Mouse (Mus musculus) kidney, adult 8-10 months (tissue): ENCODE data around the gene Rnf220.

Experiments
- DNase-seq, 2 experiments: peaks; one replicate each; pipeline ENCODE4 v3.0.0; 2022

Gene Rnf220

GRCm38 (mm10) chr4:117496482-117497165 lies at the start of gene Rnf220:
Gene Rnf220, minus strand, starts transcription at chr4:117497052.
- DNase-seq, result no peak

- no peak for DNase-seq
Observed at GRCm38 (mm10) chr4:117546616-117547015, 49.8 kb upstream of the Rnf220 start.

DNA sequence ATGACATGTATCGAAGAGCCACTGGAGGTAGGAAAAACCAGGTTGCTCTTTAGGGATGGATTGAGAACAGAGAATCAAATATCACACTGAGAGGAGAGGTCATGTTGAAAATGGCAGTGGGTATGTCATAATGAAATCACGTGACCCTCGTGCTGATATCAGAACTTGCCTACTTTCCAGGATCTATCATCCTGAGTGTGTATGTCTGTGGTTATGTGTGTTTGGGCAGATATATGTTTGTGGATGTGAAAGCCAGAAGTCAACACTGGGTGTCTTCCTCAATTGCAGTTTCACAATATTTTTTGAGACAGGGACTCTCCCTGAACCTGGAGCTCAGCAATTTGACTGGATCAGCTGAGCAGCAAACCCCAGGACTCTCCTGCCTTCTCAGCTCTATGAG lies 48.6 kb upstream of the Rnf220 start:
- DNase-seq, result no peak

GRCm38 (mm10) chr4:117540571-117540970 lies 43.7 kb upstream of the Rnf220 start:
- peak; percentile 49 to 63 for DNase-seq

GRCm38 (mm10) chr4:117539329-117539980 lies 42.6 kb upstream of the Rnf220 start:
- DNase-seq, result no peak

DNA sequence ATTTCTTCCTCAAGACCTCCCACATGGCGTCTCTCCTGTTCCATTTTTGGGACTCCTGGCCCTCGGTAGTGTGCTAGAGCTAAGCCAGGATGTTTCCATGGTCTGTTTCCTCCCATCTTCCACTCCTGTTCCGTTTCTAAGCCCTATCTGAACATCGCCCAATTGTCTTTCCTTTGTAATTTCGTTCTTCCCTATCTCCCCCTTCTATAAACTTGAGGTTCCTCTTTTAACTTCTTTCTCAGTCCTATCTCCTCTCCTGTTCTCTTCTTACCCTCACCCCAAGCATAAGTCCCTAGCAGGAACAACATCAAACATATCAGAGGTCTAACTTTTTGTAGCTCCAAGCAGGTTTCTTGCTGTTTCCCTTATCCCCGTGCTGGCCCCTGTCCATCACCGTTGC lies 40.1 kb upstream of the Rnf220 start:
- no peak for DNase-seq

DNA sequence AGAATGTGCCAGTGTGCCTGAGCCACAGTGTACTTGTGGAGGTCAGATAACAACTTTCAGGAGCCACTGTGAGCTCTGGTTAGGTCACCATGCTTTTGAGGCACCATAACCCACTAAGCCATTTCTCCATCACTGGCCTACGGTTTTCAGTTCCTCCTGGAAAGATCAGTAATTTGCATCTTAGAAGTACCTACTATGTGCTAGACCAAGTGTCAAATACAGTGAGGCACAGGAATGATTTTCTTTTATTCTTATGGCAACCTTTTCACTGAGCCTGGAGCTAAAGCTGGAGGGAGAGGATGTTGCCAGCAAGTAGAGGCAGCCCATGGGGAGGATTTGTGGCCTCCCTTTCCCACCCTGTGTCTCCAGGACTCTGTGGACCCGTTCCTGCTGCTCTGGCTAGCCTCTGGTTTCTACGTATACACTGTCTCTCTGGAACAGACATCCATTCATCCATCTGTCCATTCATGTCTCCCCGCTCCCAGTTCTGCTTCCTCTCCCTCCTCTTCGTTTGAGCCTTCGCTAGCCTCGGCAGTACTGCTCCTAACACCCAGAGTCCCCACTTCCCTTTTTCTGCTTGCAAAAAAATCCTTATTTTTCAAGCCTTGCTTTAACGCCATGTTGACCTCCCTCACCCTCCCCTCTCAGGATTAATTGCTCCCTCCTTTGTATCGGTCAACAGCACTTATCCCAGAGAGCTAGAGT lies 38.8 kb upstream of the Rnf220 start:
- DNase-seq, result no peak

- no peak for DNase-seq
Observed at GRCm38 (mm10) chr4:117529843-117530242, 33.0 kb upstream of the Rnf220 start.

GRCm38 (mm10) chr4:117527952-117528351 lies 31.1 kb upstream of the Rnf220 start:
- peak in 1 of 2 experiments; percentile 59 for DNase-seq

DNA sequence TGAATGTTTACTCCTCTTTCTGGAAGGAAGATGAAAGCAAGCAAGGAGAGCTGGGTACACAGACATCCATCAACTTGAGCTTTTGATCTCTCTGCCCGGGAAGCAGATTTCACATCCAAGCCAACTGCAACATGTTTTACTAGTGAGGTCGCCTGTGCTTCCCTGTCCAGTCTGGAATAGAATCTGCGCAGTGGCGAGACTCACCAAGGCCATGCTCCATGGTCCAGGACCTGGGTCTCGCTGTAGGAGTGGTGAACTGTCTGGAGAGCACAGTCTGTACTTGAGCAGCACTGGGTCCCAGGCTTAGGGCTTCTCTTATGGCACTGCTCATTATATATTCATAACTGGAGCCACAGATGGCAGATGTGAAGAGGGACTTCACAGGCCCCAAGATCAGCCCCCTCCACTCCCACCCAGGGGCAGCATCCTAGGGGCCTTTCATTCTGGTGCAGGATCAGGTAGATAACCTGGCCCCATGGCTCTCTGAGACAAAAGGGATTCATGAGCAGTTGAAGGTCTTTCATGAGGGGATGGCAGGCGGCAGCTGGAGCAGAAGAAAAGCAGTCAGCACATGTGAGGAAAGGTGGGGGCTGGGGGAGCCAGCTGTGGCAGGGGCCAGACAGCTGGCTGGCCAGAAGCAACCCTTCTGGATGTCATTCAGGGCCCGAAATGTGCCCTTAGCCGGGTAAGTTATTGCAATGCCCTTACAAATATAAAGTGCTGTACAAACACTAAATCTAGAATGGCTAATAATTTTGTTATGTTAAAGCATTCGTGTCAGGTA lies 30.5 kb upstream of the Rnf220 start:
- no peak for DNase-seq

GRCm38 (mm10) chr4:117525990-117526389 lies 29.1 kb upstream of the Rnf220 start:
- DNase-seq, result no peak

- no peak for DNase-seq
Observed at GRCm38 (mm10) chr4:117521350-117521749, 24.5 kb upstream of the Rnf220 start.

- no peak for DNase-seq
Observed at GRCm38 (mm10) chr4:117518246-117518645, 21.4 kb upstream of the Rnf220 start.

- DNase-seq, result no peak
Observed at GRCm38 (mm10) chr4:117499043-117499442, 2.2 kb upstream of the Rnf220 start.

- DNase-seq, result no peak
Observed at GRCm38 (mm10) chr4:117495869-117496401, 917 bp downstream of the Rnf220 start.

- no peak for DNase-seq
Observed at GRCm38 (mm10) chr4:117494911-117495501, 1.8 kb downstream of the Rnf220 start.

DNA sequence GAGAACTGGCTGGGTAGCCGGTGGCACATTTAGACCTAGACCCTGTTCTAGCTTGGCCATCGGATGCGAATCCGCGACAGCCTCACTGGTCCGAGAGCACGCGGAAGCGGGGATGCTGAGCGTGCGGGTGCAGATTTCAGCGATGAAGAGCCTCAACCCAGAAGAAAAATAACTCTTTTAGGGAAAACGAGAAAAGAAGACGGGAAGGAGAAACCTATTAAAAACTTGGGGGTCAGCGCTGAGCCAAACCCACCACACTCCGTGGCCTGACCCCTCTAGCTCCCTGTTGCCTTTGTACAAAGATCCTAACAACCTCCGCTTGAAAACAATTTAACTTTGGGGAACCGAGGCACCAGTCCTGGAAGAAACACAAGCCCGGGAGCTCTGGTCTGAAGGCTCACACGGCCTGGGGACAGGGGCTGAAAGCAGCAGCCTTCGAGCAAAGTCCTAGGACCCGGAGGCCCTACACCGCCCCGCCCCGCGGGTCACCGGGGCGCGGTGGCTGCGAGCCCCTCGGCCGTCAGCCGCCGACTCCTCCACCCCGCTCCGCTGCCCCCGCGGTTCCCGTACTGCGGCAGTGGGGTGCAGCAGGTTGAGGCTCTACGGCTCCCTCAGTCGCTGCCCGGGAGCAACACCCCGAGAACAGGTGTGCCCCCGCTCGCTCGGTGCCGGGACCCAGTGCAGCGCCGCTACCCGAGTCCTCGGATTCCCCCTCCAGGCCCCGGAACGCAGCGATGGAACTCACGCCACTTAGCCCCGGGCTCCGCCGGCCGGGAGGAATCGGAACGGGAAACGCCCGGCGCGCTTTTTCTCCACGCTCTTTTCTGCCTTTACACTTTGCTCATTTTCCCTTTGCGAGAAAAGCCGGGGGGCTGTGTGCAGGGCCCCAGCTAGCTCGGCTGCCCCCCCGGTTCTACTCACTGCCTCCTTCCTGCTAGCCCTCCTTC lies 2.7 kb downstream of the Rnf220 start:
- no peak for DNase-seq

DNA sequence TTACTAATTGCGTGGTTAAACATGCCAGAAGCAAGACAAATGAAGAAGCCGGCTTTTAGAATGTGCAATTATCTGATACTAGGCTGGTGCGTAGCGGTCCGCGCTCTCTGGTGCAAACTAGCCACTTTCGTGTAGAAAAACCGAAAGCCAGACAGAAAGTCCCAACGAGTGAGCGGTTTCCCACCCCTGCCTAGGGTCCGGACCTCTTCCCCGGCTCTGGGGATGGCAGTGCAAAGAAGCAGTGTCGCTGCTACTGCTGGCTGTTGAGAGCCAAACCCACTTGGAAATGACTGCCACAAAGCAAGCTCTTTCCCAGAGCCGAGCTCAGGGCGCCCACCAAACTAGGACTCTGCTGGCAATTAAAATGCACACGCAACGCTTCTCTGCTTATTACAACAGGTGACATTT lies 3.7 kb downstream of the Rnf220 start:
- DNase-seq, result no peak

DNA sequence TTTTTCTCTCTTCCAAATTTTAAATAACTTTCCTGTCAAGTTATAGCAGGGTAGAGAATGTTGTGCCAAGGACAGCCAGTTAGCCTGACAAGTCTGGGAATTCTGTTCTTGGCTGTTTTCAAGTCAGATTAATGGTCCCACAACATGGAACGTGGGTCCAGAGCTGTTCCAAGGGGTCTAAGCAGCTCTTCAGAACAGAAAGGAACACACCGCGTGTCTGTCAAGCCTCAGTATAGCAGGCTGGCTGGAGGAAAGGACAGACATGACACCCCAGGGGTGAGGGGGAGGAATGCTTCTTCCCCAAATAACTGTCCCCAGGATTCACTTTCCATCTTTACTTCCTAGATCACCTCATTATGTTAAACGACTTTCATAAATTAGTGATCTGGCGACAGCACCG lies 5.0 kb downstream of the Rnf220 start:
- no peak for DNase-seq

DNA sequence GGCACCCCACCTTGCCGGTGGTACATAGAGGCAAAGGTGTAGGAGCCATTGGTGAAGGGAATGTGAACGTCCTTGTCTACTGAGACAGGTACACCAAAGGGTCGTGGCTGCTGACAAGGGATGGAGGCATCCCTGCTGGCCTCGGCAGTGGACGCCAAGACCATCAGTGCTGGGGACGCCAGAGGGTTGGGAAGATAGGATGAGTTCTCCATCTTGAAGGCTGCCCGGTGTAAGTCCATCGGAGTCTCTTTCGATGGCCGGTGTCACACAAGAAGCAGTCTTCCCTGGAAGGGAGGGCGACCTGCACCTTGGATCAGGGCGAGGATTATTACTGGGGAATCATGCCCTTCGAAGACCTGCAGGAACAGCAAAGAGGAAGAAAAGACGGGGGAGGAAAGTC lies 6.9 kb downstream of the Rnf220 start:
- DNase-seq, result no peak

DNA sequence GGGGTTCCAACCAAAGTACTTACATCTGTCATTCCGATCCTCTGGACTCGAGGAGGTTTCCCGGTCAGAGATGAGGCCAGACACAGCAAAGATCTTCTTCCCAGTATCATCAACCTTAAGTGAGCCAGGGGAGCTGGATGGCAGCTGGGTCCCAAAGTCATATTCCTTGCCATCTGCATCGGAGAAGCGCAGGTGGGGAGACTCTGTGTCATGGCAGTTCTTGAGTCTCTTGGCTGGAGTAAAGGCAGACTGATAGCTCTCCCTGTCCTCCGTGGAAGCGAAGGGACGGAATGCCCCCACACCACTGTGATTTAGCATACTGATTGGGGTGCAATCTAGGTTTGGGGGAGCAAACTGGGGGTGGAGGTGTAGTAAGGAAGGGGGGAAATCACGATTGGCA lies 7.3 kb downstream of the Rnf220 start:
- no peak for DNase-seq
